Mouse (Mus musculus) heart, adult 2 months (tissue): ENCODE measurements around the gene Zyx.

Source experiments
- CTCF ChIP-seq: fragments of 200-600 bp; IDR thresholded peaks from 2 replicates; pipeline ENCODE4 v1.8.1; 2022; ENCODE audit warnings: antibody characterized with exemption, mild to moderate bottlenecking, moderate library complexity
- EP300 ChIP-seq: fragments of 200-500 bp; IDR thresholded peaks from 2 replicates; pipeline ENCODE4 v1.6.1; 2011; ENCODE audit warnings: low read depth, low read length, control low read depth; ENCODE audit not compliant: insufficient read depth

GRCm38 (mm10) chr6:42405134-42405533 lies 55.7 kb downstream of the Zyx start, which contains the start of gene Tas2r135:
- no peak for TF ChIP-seq CTCF
- no peak for TF ChIP-seq EP300
